Mouse (Mus musculus): Measurements from ENCODE around the gene Zfyve1. TPM values are rescaled to one million over a fixed set of nuclear protein-coding genes. Genes with fewer than 3 reads are reported as not detected.

Gene Zfyve1
- polyA plus RNA-seq, 2 experiments = 5.4 to 7.0 TPM

- H3K36me3 ChIP-seq (replicated peaks; ENCODE audit: control insufficient read depth, insufficient read depth, low read depth) = no peaks in the 10 kb centered on the region
- TF ChIP-seq EP300 (IDR thresholded peaks at IDR 0.05; ENCODE audit: low read depth) = no peak
- no peak for TF ChIP-seq CTCF (IDR thresholded peaks at IDR 0.05; ENCODE audit: low read depth)
- no peaks in the 10 kb centered on the region for H3K27me3 ChIP-seq (ENCODE audit: control insufficient read depth, insufficient read depth, low read length)
- no peak overlapping the region for H3K4me3 ChIP-seq (ENCODE audit: insufficient read depth in 1 of 2, low read depth in 2 of 2, low read length in 2 of 2)
- no peak overlapping the region for H3K9ac ChIP-seq (replicated peaks)
- no peaks in the 10 kb centered on the region for H3K9me3 ChIP-seq (ENCODE audit: control insufficient read depth, low read length)
- 0 out of 4 replicates have a peak, but pooled peaks cover 0 to 4% of the 10 kb centered on the region in 2 experiments for H3K4me1 ChIP-seq (replicated peaks; ENCODE audit: control insufficient read depth in 2 of 2, insufficient read depth in 2 of 2, low read length in 1 of 2)
- 72% methylated on average over 5 of the region's 5 CpGs for WGBS (ENCODE audit: insufficient replicate concordance)
- ATAC-seq (ENCODE audit: insufficient read depth) = no peak
- no peak overlapping the region for H3K4me2 ChIP-seq (ENCODE audit: low read depth)
- DNase-seq (ENCODE audit: low read depth in 3 of 3, low spot score in 3 of 3) = no peak
- H3K27ac ChIP-seq = no peak overlapping the region
These were observed 68.4 kb downstream of the Zfyve1 start for GRCm38 (mm10) chr12:83528665-83529064.

- WGBS (ENCODE audit: insufficient replicate concordance) = 74% methylated on average over 6 of the region's 6 CpGs
- H3K9me3 ChIP-seq (ENCODE audit: control insufficient read depth, low read length) = no peaks in the 10 kb centered on the region
- H3K27me3 ChIP-seq (ENCODE audit: control insufficient read depth, insufficient read depth, low read length) = no peaks in the 10 kb centered on the region
- DNase-seq (ENCODE audit: low read depth in 3 of 3, low spot score in 3 of 3) = no peak
- no peak overlapping the region for H3K9ac ChIP-seq (replicated peaks)
- no peak for TF ChIP-seq EP300 (IDR thresholded peaks at IDR 0.05; ENCODE audit: low read depth)
- TF ChIP-seq CTCF (IDR thresholded peaks at IDR 0.05; ENCODE audit: low read depth) = no peak
- ATAC-seq (ENCODE audit: insufficient read depth) = no peak
- H3K4me2 ChIP-seq (ENCODE audit: low read depth) = no peak overlapping the region
- H3K4me3 ChIP-seq (ENCODE audit: insufficient read depth in 1 of 2, low read depth in 2 of 2, low read length in 2 of 2) = no peak overlapping the region
- 0 out of 4 replicates have a peak, but pooled peaks cover 0 to 4% of the 10 kb centered on the region in 2 experiments for H3K4me1 ChIP-seq (replicated peaks; ENCODE audit: control insufficient read depth in 2 of 2, insufficient read depth in 2 of 2, low read length in 1 of 2)
- no peaks in the 10 kb centered on the region for H3K36me3 ChIP-seq (replicated peaks; ENCODE audit: control insufficient read depth, insufficient read depth, low read depth)
- no peak overlapping the region for H3K27ac ChIP-seq
These were observed 69.2 kb downstream of the Zfyve1 start for GRCm38 (mm10) chr12:83527816-83528215.

GRCm38 (mm10) chr12:83525822-83526544 is 71.0 kb downstream of the Zfyve1 start:
- peaks cover 0 to 11% of the 10 kb centered on the region in 2 experiments; a peak in 2 of 4 replicates for H3K4me1 ChIP-seq (replicated peaks; ENCODE audit: control insufficient read depth in 2 of 2, insufficient read depth in 2 of 2, low read length in 1 of 2)
- H3K4me3 ChIP-seq (ENCODE audit: insufficient read depth in 1 of 2, low read depth in 2 of 2, low read length in 2 of 2) = no peak overlapping the region
- H3K27ac ChIP-seq = no peak overlapping the region
- H3K9me3 ChIP-seq (ENCODE audit: control insufficient read depth, low read length) = no peaks in the 10 kb centered on the region
- DNase-seq (ENCODE audit: low read depth in 3 of 3, low spot score in 3 of 3) (no peak), ATAC-seq (ENCODE audit: insufficient read depth) (peak; percentile 37; the same call in 1 of the 2 replicates)
- no peaks in the 10 kb centered on the region for H3K36me3 ChIP-seq (replicated peaks; ENCODE audit: control insufficient read depth, insufficient read depth, low read depth)
- WGBS (ENCODE audit: insufficient replicate concordance) = 59% methylated on average over 18 of the region's 18 CpGs
- H3K4me2 ChIP-seq (ENCODE audit: low read depth) = no peak overlapping the region
- H3K9ac ChIP-seq (replicated peaks) = no peak overlapping the region
- H3K27me3 ChIP-seq (ENCODE audit: control insufficient read depth, insufficient read depth, low read length) = no peaks in the 10 kb centered on the region
- TF ChIP-seq EP300 (IDR thresholded peaks at IDR 0.05; ENCODE audit: low read depth) (0 out of 2 replicates have a peak, but pooled peaks have one; percentile 16), CTCF (IDR thresholded peaks at IDR 0.05; ENCODE audit: low read depth) (no peak)

GRCm38 (mm10) chr12:83524329-83524728 is 72.7 kb downstream of the Zfyve1 start:
- Histone ChIP-seq H3K9ac (replicated peaks) (no peak overlapping the region), H3K27ac (no peak overlapping the region), H3K36me3 (replicated peaks; ENCODE audit: control insufficient read depth, insufficient read depth, low read depth) (no peaks in the 10 kb centered on the region), H3K4me1 (replicated peaks; ENCODE audit: control insufficient read depth in 2 of 2, insufficient read depth in 2 of 2, low read length in 1 of 2) (peaks cover 0 to 18% of the 10 kb centered on the region in 2 experiments; a peak in 3 of 4 replicates), H3K27me3 (ENCODE audit: control insufficient read depth, insufficient read depth, low read length) (no peaks in the 10 kb centered on the region), H3K9me3 (ENCODE audit: control insufficient read depth, low read length) (no peaks in the 10 kb centered on the region), H3K4me3 (ENCODE audit: insufficient read depth in 1 of 2, low read depth in 2 of 2, low read length in 2 of 2) (no peak overlapping the region), H3K4me2 (ENCODE audit: low read depth) (no peak overlapping the region)
- TF ChIP-seq EP300 (IDR thresholded peaks at IDR 0.05; ENCODE audit: low read depth) (no peak), CTCF (IDR thresholded peaks at IDR 0.05; ENCODE audit: low read depth) (no peak)
- WGBS (ENCODE audit: insufficient replicate concordance) = 71% methylated on average over 5 of the region's 5 CpGs
- ATAC-seq (ENCODE audit: insufficient read depth) = no peak
- DNase-seq (ENCODE audit: low read depth in 3 of 3, low spot score in 3 of 3) = no peak

- DNase-seq (ENCODE audit: low read depth in 3 of 3, low spot score in 3 of 3) (no peak), ATAC-seq (ENCODE audit: insufficient read depth) (no peak)
- Histone ChIP-seq H3K9ac (replicated peaks) (no peak overlapping the region), H3K27me3 (ENCODE audit: control insufficient read depth, insufficient read depth, low read length) (no peaks in the 10 kb centered on the region), H3K36me3 (replicated peaks; ENCODE audit: control insufficient read depth, insufficient read depth, low read depth) (no peaks in the 10 kb centered on the region), H3K9me3 (ENCODE audit: control insufficient read depth, low read length) (no peaks in the 10 kb centered on the region), H3K4me2 (ENCODE audit: low read depth) (no peak overlapping the region), H3K27ac (no peak overlapping the region), H3K4me3 (ENCODE audit: insufficient read depth in 1 of 2, low read depth in 2 of 2, low read length in 2 of 2) (no peak overlapping the region), H3K4me1 (replicated peaks; ENCODE audit: control insufficient read depth in 2 of 2, insufficient read depth in 2 of 2, low read length in 1 of 2) (peaks cover 0 to 18% of the 10 kb centered on the region in 2 experiments; a peak in 3 of 4 replicates)
- no peak for TF ChIP-seq CTCF (IDR thresholded peaks at IDR 0.05; ENCODE audit: low read depth)
- TF ChIP-seq EP300 (IDR thresholded peaks at IDR 0.05; ENCODE audit: low read depth) = no peak
- 71% methylated on average over 4 of the region's 4 CpGs for WGBS (ENCODE audit: insufficient replicate concordance)
These were observed 73.1 kb downstream of the Zfyve1 start for GRCm38 (mm10) chr12:83523892-83524291.
